Mouse (Mus musculus) heart, postnatal 36 days (tissue): ENCODE data around the gene Man1a2. TPM values are rescaled to one million over a fixed set of nuclear protein-coding genes. Genes with fewer than 3 reads are reported as not detected.

Experiments used
- DNase-seq, 2 experiments: peaks; one replicate each; pipeline ENCODE4 v3.0.0; 2021 to 2022
- intact Hi-C: fragments of 180-260 bp; cut with DNase I; formaldehyde crosslinking; loops from one replicate; pipeline ENCODE4 v1.15.1; 2025
- total RNA-seq, 2 experiments: library from RNA; stranded (reverse); gene quantifications; 2 replicates each; pipeline ENCODE4 v1.2.3; 2021

Man1a2 gene
- total RNA-seq, 2 experiments from 2014 or later: 44.2 to 51.9 TPM

DNA sequence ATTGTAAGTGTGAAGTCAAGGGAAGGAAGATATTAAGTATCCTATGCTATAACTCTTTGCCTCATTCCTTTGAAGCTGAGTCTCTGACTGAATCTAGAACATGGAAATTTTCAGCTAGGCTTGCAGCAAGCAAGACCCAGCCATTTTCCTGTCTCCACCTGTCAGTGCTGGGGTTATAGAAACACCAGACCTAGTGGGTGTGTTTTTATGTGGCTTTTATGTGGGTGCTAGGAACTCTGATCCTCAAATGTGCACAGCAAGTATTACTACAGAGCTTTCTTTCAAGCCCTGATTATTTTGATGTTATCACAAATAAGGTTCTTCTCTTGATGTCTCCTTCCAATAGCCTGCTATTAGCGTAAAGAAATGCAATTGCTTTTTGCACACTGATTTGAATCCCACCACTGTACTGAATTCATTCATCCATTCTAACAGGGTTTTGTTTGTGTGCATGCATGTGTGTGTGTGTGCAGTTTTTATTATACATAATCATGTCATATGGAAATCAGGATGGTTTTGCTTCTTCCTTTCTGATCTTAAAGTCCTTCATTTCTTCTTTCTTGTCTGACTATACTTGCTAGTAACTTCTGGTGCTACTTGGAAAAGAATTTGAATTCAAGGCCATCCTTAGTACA, 102.5 kb downstream of the Man1a2 start:
- no peak for DNase-seq
- intact Hi-C loops: no loop called here

GRCm38 (mm10) chr3:100572571-100573183, 112.6 kb downstream of the Man1a2 start:
- intact Hi-C loops: no loop called here
- no peak for DNase-seq

DNA sequence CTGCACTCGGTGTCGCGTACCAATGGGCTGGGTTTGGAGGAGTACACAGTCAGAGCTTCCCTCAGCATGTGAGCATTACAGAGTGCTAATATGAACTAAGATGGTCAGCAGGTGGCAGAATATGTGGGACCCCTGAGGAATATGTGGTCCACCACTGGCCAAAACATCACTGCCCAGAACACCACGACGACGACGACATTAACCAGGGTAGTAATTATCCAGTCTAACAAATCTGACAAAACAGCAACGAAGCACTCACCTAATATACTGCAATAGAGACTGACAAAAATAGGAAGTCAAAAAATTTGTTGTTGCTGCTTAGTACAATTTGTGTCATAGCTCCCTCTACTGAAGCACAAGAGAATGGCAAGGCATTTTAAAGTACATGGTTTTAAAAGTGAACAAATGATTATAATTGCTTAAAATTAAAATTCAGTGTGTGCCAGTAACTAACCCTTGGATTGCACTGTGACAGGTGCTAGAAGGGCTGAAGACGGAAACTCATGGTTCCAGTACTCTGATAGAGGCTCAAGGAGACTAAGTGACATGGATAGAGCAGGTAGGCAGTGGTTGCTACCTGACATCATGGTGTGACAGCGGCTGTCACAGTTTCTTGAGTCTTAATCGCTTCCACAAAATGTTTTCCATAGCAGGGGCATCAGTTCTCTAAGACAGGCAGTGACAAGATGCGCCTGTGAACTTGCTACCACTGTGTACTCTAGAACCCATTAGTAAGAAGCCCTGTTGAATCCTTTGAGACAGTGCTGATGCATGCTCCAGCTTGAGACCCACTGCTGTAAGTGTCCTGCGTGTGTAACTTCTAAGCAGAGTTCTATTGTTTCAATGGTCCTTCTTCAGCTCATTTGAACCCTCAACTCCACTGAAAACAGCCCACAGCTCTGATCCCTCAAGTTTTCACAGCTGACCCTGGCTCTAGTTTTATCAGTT, 116.6 kb downstream of the Man1a2 start:
- intact Hi-C loops: loop anchor here (1.0 to 5.0 kb wide), 3 partner anchors 146 to 381 kb away; no protein-coding TSS in a partner anchor
- no peak for DNase-seq

DNA sequence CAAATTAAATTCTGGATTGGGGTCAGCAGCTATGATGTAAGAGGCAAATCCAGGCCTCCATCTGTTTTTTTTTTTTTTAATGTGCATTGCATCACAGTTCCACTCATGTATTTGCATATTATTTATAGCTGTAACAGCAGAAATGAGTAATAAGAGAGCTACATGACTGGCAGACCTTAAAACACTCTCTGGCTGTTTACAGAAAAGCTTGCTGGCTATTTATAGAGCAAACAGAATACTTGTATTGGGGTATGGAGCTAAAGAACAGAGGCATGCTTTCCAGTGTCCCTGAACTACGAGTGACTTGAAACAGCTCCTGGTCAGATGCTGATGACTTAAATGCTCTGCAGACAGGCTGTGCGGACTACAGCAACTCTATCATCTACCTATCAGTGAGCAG, 121.7 kb downstream of the Man1a2 start:
- intact Hi-C loops: no loop called here

DNA sequence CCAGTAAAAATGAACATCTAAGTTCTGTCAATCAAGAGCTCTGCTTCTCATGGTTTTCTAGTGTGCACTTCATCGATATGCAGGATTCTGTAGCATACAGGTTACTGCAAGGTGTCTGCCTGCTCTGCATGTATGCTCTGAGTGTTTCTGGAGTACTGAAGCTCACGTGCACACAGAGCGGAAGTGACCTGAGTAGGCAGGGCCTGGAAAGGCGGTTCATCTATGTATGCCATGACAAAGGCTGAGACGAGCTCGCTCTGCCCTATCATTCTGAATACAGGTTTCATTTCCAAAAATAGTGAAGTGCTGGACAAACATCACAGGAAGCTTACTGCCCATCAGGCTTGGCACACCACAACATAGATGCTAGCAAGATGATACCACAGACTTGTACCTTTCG, 122.8 kb downstream of the Man1a2 start:
- DNase-seq: no peak
- intact Hi-C loops: no loop called here

More for the DNA sequence above, 121.7 kb downstream of the Man1a2 start:
- DNase-seq: no peak

DNA sequence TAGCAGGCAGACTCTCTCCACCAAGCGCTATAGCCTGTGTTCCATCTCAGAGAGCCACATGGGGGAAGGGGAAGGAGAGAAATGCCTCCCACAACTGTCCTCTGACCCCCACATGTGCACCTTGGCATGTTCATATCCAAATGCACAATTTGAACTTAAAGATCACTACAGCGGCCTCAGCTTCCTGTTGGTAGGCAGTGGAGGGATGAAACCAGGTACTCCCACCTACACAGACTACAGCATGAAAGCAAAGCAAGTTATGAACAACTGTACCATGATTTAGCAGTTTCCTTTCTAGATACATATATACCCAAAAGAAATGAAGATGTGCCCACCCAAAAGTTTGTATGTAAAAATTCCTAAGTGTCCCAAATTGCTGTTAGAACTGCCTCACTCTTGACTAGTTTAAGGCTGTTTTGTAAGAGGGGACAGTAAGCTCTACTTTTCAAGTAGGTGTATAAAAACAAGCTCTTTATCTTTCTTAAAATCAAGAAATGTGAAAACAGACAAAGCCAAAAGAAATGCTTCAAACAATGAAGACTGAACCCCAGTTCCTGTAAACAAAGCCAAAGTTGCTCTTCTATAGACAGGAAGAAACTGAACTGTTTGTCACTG, 123.6 kb downstream of the Man1a2 start:
- intact Hi-C loops: no loop called here

GRCm38 (mm10) chr3:100559431-100559830, 125.9 kb downstream of the Man1a2 start:
- no peak for DNase-seq
- intact Hi-C loops: no loop called here

More for the DNA sequence above, 123.6 kb downstream of the Man1a2 start:
- DNase-seq: no peak

DNA sequence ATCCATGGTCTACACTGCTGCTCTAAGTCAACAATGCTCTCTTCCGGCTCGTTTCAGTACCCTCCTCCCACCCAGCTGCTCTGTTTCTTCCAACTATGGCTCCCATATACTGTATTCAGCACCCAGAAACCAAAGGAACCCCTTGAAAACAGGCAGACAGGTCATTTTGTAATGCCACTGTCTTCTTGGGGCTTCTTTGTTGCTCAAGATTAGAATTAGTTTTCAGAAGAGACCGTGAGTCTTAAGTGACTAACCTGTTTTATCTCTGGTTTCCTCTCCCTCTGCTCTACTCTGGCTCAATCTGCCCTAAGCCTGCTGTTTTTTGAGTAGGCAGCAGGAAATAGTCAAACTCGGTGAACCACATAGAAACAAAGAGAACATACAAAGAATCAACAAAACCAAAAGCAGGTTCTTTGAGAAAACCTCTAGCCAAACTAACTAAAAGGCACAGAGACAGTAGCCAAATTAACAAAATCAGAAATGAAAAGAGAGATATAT, 127.0 kb downstream of the Man1a2 start:
- no peak for DNase-seq
- intact Hi-C loops: no loop called here

DNA sequence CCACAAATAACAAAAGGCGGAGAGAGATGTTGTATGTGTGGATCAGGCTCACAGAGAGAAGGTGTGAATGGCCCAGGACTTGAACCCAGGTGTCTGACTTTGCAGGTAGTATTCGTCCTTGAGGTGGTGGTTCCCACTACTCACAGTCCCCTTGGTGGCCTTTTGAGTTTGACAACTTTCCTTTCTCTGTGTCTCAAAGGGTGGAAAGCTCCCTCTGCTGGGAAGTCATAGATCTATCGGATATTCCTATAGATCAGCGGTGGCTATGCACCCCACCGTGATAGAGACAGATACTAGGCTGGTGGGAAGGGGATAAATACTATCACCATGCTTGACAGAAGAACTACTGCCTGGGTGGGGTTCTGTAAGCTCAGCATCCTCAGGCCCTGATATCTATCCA, 130.5 kb downstream of the Man1a2 start:
- intact Hi-C loops: loop anchor here (5.0 kb wide), 1 partner anchor 198 kb away; no protein-coding TSS in a partner anchor
- no peak for DNase-seq

- no peak for DNase-seq
- intact Hi-C loops: loop anchor here (5.0 kb wide), 1 partner anchor 195 kb away; no protein-coding TSS in a partner anchor
Observed at GRCm38 (mm10) chr3:100552171-100552570, 133.1 kb downstream of the Man1a2 start.

GRCm38 (mm10) chr3:100547913-100548292, 137.4 kb downstream of the Man1a2 start:
- intact Hi-C loops: no loop called here

GRCm38 (mm10) chr3:100547162-100547912, 138.0 kb downstream of the Man1a2 start:
- DNase-seq: no peak
- intact Hi-C loops: no loop called here

More at GRCm38 (mm10) chr3:100547913-100548292, 137.4 kb downstream of the Man1a2 start:
- DNase-seq: no peak

DNA sequence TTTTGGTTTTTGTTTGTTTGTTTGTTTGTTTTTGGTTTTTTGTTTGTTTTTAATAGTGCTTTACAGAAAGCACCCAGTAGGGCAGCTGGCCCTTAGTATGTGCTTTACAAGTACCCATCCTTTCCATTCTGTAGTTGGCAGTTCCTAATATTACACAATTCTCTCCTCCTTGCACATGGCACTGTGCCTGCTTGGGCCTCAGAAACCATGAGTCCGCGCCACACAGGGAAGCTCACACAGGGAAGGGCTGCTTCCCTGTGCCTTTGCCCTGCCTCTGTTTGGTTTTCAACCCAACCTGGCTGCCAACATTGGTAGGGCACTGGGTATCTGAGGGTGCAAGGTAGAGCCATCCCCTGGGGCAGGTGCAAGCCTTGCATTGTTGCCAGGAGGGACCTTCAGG, 148.6 kb downstream of the Man1a2 start:
- DNase-seq: no peak
- intact Hi-C loops: no loop called here

- DNase-seq: no peak
- intact Hi-C loops: no loop called here
Observed at GRCm38 (mm10) chr3:100535902-100536301, 149.4 kb downstream of the Man1a2 start.

DNA sequence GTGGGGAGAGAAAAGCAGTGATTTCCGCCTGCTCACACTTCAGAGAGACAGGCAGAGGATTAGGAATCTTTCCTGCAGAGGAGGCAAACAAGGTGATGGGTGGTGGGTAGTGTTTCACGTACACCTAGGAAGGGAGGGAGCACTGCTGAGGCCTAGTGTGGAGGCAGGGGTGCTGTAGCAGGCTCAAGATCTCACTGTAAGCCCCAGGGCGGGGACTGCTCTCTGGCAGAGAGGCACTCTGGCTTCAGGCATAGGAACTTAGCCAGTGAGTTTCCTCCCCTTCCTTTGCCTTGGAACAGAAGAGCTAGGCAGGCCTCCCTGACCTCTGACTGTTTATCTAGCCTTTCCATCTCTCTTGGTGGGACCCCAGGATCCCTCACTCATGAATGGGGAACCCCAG, 150.0 kb downstream of the Man1a2 start:
- DNase-seq: no peak
- intact Hi-C loops: no loop called here

DNA sequence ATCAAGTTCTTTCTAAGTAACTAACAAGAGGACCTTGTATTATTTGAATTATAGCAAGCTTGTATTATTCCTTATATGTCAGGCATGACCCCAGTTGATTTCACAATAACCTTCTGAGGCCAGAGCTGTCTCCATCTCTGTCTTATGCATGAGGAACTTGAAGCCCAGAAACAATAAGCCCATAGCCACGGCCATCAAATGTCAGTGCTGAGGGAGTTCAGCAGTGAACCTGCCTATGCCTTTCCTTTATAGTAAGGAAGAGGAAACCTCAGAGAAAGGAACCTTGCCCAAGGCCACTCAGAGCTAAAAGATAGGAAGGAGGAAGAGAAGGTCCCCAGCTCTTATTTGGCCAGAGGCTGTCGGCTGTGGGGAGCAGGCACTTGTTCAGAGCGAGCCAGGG, 150.9 kb downstream of the Man1a2 start:
- intact Hi-C loops: no loop called here
- DNase-seq: no peak

DNA sequence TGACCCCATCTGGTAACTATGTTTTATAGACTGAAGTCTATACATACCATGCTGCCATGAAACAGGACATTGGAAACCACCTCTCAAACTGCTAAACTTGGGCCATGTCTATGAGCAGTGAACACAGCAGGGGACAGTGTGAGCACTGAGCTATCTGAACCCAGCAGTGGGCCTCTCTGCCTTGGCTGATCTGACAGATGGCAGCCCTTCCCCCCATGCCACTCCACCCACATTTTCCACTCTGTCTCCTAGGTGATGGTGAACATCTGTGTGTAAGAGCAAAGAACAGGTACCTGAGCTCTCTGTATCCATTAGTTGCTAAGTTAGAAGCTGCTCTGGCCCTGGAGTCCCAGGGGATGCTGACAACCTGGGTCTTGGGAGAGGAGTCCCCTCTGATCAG, 151.9 kb downstream of the Man1a2 start:
- intact Hi-C loops: no loop called here
- DNase-seq: no peak

- DNase-seq: no peak
- intact Hi-C loops: no loop called here
Observed at GRCm38 (mm10) chr3:100530919-100531318, 154.4 kb downstream of the Man1a2 start.

DNA sequence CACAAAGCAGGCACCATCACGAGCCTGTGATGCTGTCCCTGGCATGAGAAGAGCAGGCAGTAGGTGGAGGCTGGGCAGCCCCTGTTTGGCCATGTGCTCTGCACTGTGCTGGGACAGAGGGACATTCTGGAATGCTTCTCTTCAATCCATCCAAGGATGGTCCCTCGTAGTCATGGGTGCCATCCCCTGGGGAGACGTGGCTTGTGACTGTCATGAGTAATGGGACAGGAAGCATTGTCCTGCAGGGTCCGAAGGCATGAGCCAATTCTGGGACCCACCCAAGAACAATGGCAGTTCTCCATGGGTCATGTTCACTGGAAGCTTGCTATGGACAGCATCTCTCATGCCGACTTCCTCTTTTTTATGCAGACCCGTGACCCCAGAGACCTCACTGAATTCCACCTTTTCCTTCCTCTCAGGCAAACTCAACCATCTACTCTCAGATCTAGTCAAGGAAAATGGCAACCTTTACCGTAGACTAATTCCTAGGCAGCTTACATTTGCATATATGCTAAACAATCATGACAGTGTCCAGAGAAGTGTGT, 155.0 kb downstream of the Man1a2 start:
- DNase-seq: no peak
- intact Hi-C loops: no loop called here

GRCm38 (mm10) chr3:100522671-100523070, 162.6 kb downstream of the Man1a2 start:
- no peak for DNase-seq
- intact Hi-C loops: no loop called here
